Mouse (Mus musculus) C2C12 (cell line): ENCODE data around the gene Olfr881.

Source experiments
- CTCF ChIP-seq: IDR thresholded peaks from one replicate; pipeline ENCODE4 v1.5.1; 2011; ENCODE audit not compliant: control insufficient read depth, insufficient read depth, insufficient read length
- MAX ChIP-seq: IDR thresholded peaks from one replicate; pipeline ENCODE4 v1.6.1; 2011; ENCODE audit warnings: mild to moderate bottlenecking, control low read depth

- TF ChIP-seq MAX, result no peak
- TF ChIP-seq CTCF, result no peak
Measured at GRCm38 (mm10) chr9:38000021-38000420, 8.4 kb downstream of the Olfr881 start.
